Mouse (Mus musculus) adrenal gland, adult 10 weeks (tissue): ENCODE measurements around the gene Trmt1l. TPM values are rescaled to one million over a fixed set of nuclear protein-coding genes. Genes with fewer than 3 reads are reported as not detected.

Experiments
- polyA plus RNA-seq: library from polyadenylated mRNA; stranded (reverse); fragments of 350-450 nt; fragmentation: Illumina TruSeq; extraction: RNeasy Lipid Tissue Mini Kit (QIAGEN cat#74804); gene quantifications from one replicate; pipeline ENCODE4 v1.2.3, GENCODE M21; 2014; ENCODE audit warnings: low read depth, low replicate concordance

The Trmt1l gene
- 50.6 TPM for polyA plus RNA-seq

DNA sequence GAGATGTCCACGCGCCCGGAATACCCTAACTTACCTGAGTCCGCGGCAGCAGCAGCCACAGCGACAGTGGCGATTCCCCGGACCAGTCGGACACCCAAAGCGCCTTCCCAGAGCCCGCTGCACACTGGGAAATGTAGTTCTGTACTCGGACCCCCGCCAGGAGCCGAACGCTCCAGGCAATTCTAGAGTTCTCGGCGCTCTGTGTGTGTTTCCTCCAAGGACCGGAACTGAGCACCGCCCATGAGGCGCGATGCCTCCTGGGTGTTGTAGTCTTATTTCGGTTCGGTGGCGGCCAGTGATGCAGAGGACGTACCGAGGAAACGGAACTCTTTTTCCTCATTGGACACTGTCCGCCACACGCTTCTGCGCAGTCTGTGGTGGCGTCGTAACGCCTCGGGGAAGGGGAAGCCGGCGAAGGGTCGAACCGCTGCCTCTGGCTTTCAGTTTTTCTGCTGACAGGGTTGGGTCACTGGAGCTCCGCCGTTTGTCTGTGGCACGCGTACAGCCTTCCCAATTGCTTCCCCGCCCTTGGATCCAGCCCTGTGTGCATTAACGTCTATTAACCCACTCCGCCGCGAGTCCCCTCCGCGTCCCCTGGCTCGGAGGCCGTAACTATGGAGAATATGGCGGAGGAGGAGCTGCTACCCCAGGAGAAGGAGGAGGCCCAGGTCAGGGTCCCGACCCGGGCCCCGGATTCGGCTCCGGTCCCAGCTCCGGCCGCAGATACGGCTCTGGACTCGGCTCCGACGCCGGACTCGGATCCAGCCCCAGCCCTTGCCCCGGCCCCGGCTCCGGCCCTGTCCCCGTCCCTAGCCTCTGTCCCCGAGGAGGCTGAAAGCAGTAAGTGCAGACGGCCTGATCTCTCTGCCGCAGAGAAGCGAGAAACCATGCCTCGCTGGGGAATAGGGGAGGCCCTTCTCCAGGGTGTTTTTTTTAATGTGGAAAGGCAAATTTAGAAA is at the start of gene Trmt1l, which contains the start of gene Swt1:
Gene Trmt1l (plus strand): TSS at position 280 of the 959 bp plus-strand sequence.
Gene Swt1 (minus strand): TSS at position 193 of the 959 bp plus-strand sequence.

DNA sequence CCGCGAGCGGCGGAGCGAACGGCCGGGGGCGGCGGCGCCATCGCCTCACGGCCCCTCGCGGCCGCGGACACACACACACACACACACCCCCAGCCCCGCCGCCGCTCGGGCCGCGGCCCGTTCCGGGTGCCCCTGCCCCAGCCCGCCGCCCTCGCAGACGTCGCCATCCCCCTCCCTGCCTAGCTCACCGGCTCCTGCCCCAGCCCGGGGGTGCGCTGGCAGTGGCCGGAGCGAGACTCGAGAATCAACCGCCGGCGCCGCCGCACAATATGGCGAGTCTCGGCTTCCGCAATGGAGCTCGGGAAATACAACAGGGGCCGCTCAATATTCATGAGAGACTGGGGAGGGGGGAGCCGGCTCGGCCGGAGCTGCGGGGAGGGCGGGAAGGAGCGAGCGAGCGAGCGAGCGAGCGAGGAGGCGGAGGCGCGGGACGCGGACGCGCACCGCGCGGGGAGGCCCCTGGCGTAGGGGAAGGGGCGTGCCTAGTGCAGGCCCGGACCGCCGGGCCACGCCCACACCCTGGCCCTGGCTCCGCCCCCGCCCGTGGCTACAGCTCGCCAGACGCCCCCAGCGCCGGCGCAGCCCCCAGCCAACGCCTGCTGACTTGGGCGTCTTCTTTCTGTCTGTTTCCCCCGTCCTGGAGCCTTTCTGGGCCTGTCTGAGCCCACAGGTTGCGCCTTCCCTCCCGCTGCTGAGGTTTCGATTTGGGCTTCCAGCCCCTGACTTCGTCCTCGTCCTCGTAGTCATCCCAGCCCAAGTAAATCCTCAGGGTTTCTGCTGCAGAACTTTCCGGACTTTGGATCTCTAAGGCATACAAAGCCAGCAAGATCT is 72.4 kb downstream of the Trmt1l start, which contains the start of gene Rnf2:
Gene Rnf2 (minus strand): TSS at position 425 of the 831 bp plus-strand sequence.

Other genes starting within 250 kb of the Trmt1l start
- gene Gm47985, start 246.0 kb upstream of the Trmt1l start, polyA plus RNA-seq = not detected
- gene Gm8947, start 236.2 kb upstream of the Trmt1l start, polyA plus RNA-seq = not detected
- gene Gm47995, start 230.1 kb upstream of the Trmt1l start, polyA plus RNA-seq = not detected
- not detected for gene 3110040M04Rik, start 224.4 kb upstream of the Trmt1l start, polyA plus RNA-seq
- gene Gm47996, start 218.4 kb upstream of the Trmt1l start, polyA plus RNA-seq = not detected
- 277 TPM for gene Ivns1abp, start 84.1 kb upstream of the Trmt1l start, polyA plus RNA-seq
- 58.8 TPM for gene Swt1, start 87 bp upstream of the Trmt1l start, polyA plus RNA-seq
- gene Rnf2, start 72.4 kb downstream of the Trmt1l start, polyA plus RNA-seq = 243 TPM
- gene Fam129a, start 142.6 kb downstream of the Trmt1l start, polyA plus RNA-seq = 113 TPM